Mouse (Mus musculus) kidney, embryonic 14.5 days (tissue): ENCODE results near the gene Zfp428. TPM values are rescaled to one million over a fixed set of nuclear protein-coding genes. Genes with fewer than 3 reads are reported as not detected.

ENCODE experiments used
- ATAC-seq: fragments of 200-750 bp; cut with Nextera tagmentation; 2 replicates; pipeline ENCODE4 v1.8.0; 2017; ENCODE audit warnings: moderate number of reproducible peaks, mild to moderate bottlenecking, moderate TSS enrichment, moderate library complexity; ENCODE audit not compliant: low FRiP score, low TSS enrichment
- H3K27ac ChIP-seq: fragments of 300-500 bp; sonication (generic); 2 replicates; pipeline ENCODE4 v1.5.1; 2014; ENCODE audit warnings: low read depth, mild to moderate bottlenecking, low read length, moderate library complexity, mixed read lengths
- H3K27me3 ChIP-seq: fragments of 300-500 bp; sonication (generic); 2 replicates; pipeline ENCODE4 v1.6.1; 2014; ENCODE audit warnings: mild to moderate bottlenecking, low read length; ENCODE audit not compliant: control insufficient read depth, insufficient read depth
- H3K36me3 ChIP-seq: fragments of 300-500 bp; sonication (generic); 2 replicates; pipeline ENCODE4 v1.6.1; 2014; ENCODE audit warnings: low read length, mixed read lengths; ENCODE audit not compliant: control insufficient read depth, insufficient read depth
- H3K4me1 ChIP-seq: fragments of 300-500 bp; sonication (generic); 2 replicates; pipeline ENCODE4 v1.6.1; 2014; ENCODE audit warnings: low read length, mixed read lengths; ENCODE audit not compliant: control insufficient read depth, insufficient read depth
- H3K4me2 ChIP-seq: fragments of 300-500 bp; sonication (generic); replicated peaks from 2 replicates; pipeline ENCODE4 v1.6.1; 2014; ENCODE audit warnings: low read depth, mild to moderate bottlenecking, low read length
- H3K4me3 ChIP-seq: fragments of 300-500 bp; sonication (generic); 2 replicates; pipeline ENCODE4 v1.5.1; 2014; ENCODE audit warnings: mild to moderate bottlenecking, low read length
- H3K9ac ChIP-seq: fragments of 300-500 bp; sonication (generic); 2 replicates; pipeline ENCODE4 v1.6.1; 2014; ENCODE audit warnings: low read depth, mild to moderate bottlenecking, low read length, moderate library complexity
- H3K9me3 ChIP-seq: fragments of 300-500 bp; sonication (generic); 2 replicates; pipeline ENCODE4 v1.6.1; 2016; ENCODE audit warnings: low read length; ENCODE audit not compliant: control insufficient read depth
- WGBS: fragments of 180-500 bp; shearing (Covaris S2); extraction: QIAGEN DNeasy Blood & Tissue Kit; methylation state at CpG from one replicate; pipeline ENCODE4 v1.1.7; 2014; 5-methylcytosine and 5-hydroxymethylcytosine counted together
- polyA plus RNA-seq: library from polyadenylated mRNA; unstranded; fragments of >200 nt; fragmentation: Nextera tagmentation; extraction: Ambion mirVana; gene quantifications from 2 replicates; pipeline ENCODE4 v1.2.1, GENCODE M21; 2014

The Zfp428 gene
- polyA plus RNA-seq, 1 experiment from 2014 or later, result 54.5 TPM

GRCm38 (mm10) chr7:24533031-24533571 is 26.3 kb downstream of the Zfp428 start:
- Histone ChIP-seq H3K36me3 (peaks cover 30% of the 10 kb centered on the region), H3K27me3 (no peaks in the 10 kb centered on the region; the same call in 1 of the 2 replicates), H3K27ac (no peak overlapping the region), H3K9ac (no peak overlapping the region), H3K4me3 (no peak overlapping the region; the same call in 1 of the 2 replicates), H3K4me2 (no peak overlapping the region), H3K9me3 (no peaks in the 10 kb centered on the region), H3K4me1 (peaks cover 32% of the 10 kb centered on the region)
- no peak for ATAC-seq
- 75% methylated on average over 28 of the region's 28 CpGs for WGBS

- 28% methylated on average over 42 of the region's 42 CpGs for WGBS
- peak overlapping the region; percentile 30 for H3K4me2 ChIP-seq
- peaks cover 32% of the 10 kb centered on the region for H3K4me1 ChIP-seq
- peak overlapping the region; percentile 3 for H3K4me3 ChIP-seq
- no peaks in the 10 kb centered on the region for H3K9me3 ChIP-seq
- peak overlapping the region; percentile 34; the same call in 1 of the 2 replicates for H3K9ac ChIP-seq
- H3K27ac ChIP-seq, result no peak overlapping the region
- H3K27me3 ChIP-seq, result no peaks in the 10 kb centered on the region; the same call in 1 of the 2 replicates
- H3K36me3 ChIP-seq, result peaks cover 30% of the 10 kb centered on the region
- no peak for ATAC-seq
These were observed 27.0 kb downstream of the Zfp428 start for GRCm38 (mm10) chr7:24533806-24534205.

- no peak for ATAC-seq
These were observed 27.5 kb downstream of the Zfp428 start for GRCm38 (mm10) chr7:24534301-24534700.

GRCm38 (mm10) chr7:24537081-24537480 is 30.3 kb downstream of the Zfp428 start:
- WGBS, result 25% methylated on average over 4 of the region's 4 CpGs
- Histone ChIP-seq H3K4me1 (peaks cover 19% of the 10 kb centered on the region), H3K36me3 (peaks cover 30% of the 10 kb centered on the region), H3K9ac (no peak overlapping the region; the same call in 1 of the 2 replicates), H3K4me3 (no peak overlapping the region), H3K27me3 (no peaks in the 10 kb centered on the region; the same call in 1 of the 2 replicates), H3K9me3 (no peaks in the 10 kb centered on the region), H3K27ac (no peak overlapping the region), H3K4me2 (no peak overlapping the region)
- peak; percentile 36; the same call in 1 of the 2 replicates for ATAC-seq

More at GRCm38 (mm10) chr7:24534301-24534700, 27.5 kb downstream of the Zfp428 start:
- Histone ChIP-seq H3K4me1 (peaks cover 31% of the 10 kb centered on the region), H3K27ac (no peak overlapping the region), H3K4me2 (peak overlapping the region; percentile 30), H3K9ac (peak overlapping the region; percentile 34; the same call in 1 of the 2 replicates), H3K27me3 (no peaks in the 10 kb centered on the region; the same call in 1 of the 2 replicates), H3K4me3 (0 out of 2 replicates have a peak overlapping the region, but pooled peaks have one; percentile 3), H3K36me3 (peaks cover 30% of the 10 kb centered on the region), H3K9me3 (no peaks in the 10 kb centered on the region)
- 32% methylated on average over 19 of the region's 19 CpGs for WGBS

GRCm38 (mm10) chr7:24537591-24537990 is 30.8 kb downstream of the Zfp428 start:
- ATAC-seq, result no peak
- 63% methylated on average over 5 of the region's 5 CpGs for WGBS
- H3K27ac ChIP-seq, result no peak overlapping the region

GRCm38 (mm10) chr7:24538154-24538553 is 31.3 kb downstream of the Zfp428 start:
- Histone ChIP-seq H3K36me3 (peaks cover 27% of the 10 kb centered on the region), H3K9me3 (no peaks in the 10 kb centered on the region), H3K4me3 (no peak overlapping the region), H3K27me3 (no peaks in the 10 kb centered on the region; the same call in 1 of the 2 replicates), H3K4me2 (no peak overlapping the region), H3K4me1 (peaks cover 15% of the 10 kb centered on the region), H3K27ac (no peak overlapping the region), H3K9ac (no peak overlapping the region)
- 51% methylated on average over 5 of the region's 5 CpGs for WGBS
- ATAC-seq, result no peak

More at GRCm38 (mm10) chr7:24537591-24537990, 30.8 kb downstream of the Zfp428 start:
- peaks cover 30% of the 10 kb centered on the region for H3K36me3 ChIP-seq
- H3K9ac ChIP-seq, result no peak overlapping the region
- no peaks in the 10 kb centered on the region; the same call in 1 of the 2 replicates for H3K27me3 ChIP-seq
- no peaks in the 10 kb centered on the region for H3K9me3 ChIP-seq
- peaks cover 15% of the 10 kb centered on the region for H3K4me1 ChIP-seq
- H3K4me2 ChIP-seq, result no peak overlapping the region
- no peak overlapping the region for H3K4me3 ChIP-seq

- peaks cover 13% of the 10 kb centered on the region for H3K4me1 ChIP-seq
- ATAC-seq, result no peak
- H3K4me2 ChIP-seq, result no peak overlapping the region
- no peak overlapping the region for H3K27ac ChIP-seq
- H3K4me3 ChIP-seq, result no peak overlapping the region
- no peaks in the 10 kb centered on the region for H3K9me3 ChIP-seq
- WGBS, result 76% methylated on average over 5 of the region's 5 CpGs
- no peaks in the 10 kb centered on the region; the same call in 1 of the 2 replicates for H3K27me3 ChIP-seq
- peaks cover 22% of the 10 kb centered on the region; the same call in 1 of the 2 replicates for H3K36me3 ChIP-seq
- no peak overlapping the region for H3K9ac ChIP-seq
These were observed 31.9 kb downstream of the Zfp428 start for GRCm38 (mm10) chr7:24538701-24539100.

GRCm38 (mm10) chr7:24539686-24540085 is 32.9 kb downstream of the Zfp428 start:
- H3K4me3 ChIP-seq, result no peak overlapping the region
- H3K27ac ChIP-seq, result no peak overlapping the region
- H3K4me2 ChIP-seq, result no peak overlapping the region
- H3K36me3 ChIP-seq, result peaks cover 13% of the 10 kb centered on the region; the same call in 1 of the 2 replicates
- no peak for ATAC-seq
- WGBS, result 95% methylated on average over 4 of the region's 4 CpGs
- no peaks in the 10 kb centered on the region for H3K9me3 ChIP-seq
- peaks cover 10% of the 10 kb centered on the region for H3K4me1 ChIP-seq
- H3K27me3 ChIP-seq, result no peaks in the 10 kb centered on the region
- no peak overlapping the region for H3K9ac ChIP-seq

- H3K36me3 ChIP-seq, result peaks cover 15% of the 10 kb centered on the region
- no peak overlapping the region for H3K4me3 ChIP-seq
- H3K4me1 ChIP-seq, result peaks cover 15% of the 10 kb centered on the region
- H3K4me2 ChIP-seq, result no peak overlapping the region
- no peaks in the 10 kb centered on the region for H3K27me3 ChIP-seq
- no peaks in the 10 kb centered on the region for H3K9me3 ChIP-seq
- no peak overlapping the region for H3K27ac ChIP-seq
- no peak for ATAC-seq
- 81% methylated on average over 2 of the region's 2 CpGs for WGBS
- H3K9ac ChIP-seq, result no peak overlapping the region
These were observed 37.7 kb downstream of the Zfp428 start for GRCm38 (mm10) chr7:24544506-24544905.
